Mouse (Mus musculus): ENCODE measurements around the gene Cers3. TPM values are rescaled to one million over a fixed set of nuclear protein-coding genes. Genes with fewer than 3 reads are reported as not detected.

The Cers3 gene
- 0.66 TPM for polyA plus RNA-seq (2014; fragmentation: Illumina TruSeq; extraction: RNeasy Lipid Tissue Mini Kit (QIAGEN cat#74804); ENCODE audit: insufficient read depth, low read depth, low replicate concordance)

DNA sequence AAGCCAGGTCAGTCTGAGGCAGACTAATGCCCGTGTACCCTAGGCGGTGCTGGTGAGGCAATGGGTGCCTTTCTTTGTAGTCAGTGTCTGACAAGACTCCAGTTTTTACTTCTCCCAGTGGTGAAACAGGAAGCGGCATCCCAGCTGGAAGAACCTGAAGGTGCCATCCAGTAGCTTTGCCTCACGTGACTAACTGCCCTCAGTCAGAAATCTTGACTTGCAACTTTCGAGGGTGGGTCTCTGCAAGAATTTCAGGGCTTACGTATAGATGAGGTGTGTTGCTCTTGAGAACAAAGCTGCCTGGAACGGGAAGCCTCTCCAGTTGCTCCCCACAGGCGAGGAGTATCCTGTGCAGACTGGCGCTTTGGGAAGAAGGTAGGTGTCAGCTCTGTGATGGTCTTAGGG lies at the start of gene Cers3:
Gene Cers3, plus strand, starts transcription at position 128 of the 405 bp plus-strand sequence.

DNA sequence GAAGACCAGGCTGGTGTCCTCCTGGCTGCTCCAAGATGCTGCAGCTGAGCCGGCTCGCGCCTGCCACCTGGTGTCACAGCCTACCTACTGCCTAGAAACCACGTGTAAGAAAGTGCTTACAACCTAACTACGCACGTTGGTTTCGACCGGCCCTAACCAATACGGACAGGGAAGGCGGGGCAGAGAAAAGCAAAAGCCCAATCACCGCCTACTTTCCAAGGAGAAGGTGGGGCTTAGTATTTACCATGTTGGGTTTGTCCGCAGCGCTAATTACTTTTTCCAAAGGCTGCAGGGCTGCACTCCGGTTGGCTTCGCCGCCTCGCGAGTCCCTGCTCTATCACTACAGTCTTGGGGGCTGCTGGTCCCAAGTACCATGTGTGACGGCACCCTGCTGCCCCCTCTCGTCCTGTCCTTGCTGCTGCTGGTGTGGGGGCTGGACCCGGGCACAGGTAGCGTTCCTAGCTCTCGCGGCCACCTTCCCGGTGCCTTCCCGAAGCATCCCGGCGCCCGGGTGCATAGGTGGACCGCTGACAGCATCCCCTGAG lies 96.2 kb downstream of the Cers3 start, which contains the start of gene Adamts17:
Gene Adamts17, plus strand, starts transcription at position 273 of the 545 bp plus-strand sequence.

Other genes with a start within 250 kb of the Cers3 start
- 4.8 TPM for gene Asb7, start 53.9 kb upstream of the Cers3 start, polyA plus RNA-seq (2014; fragmentation: Illumina TruSeq; extraction: RNeasy Lipid Tissue Mini Kit (QIAGEN cat#74804); ENCODE audit: insufficient read depth, low read depth, low replicate concordance)
- 4.0 TPM for gene Lins1, start 53.6 kb upstream of the Cers3 start, polyA plus RNA-seq (2014; fragmentation: Illumina TruSeq; extraction: RNeasy Lipid Tissue Mini Kit (QIAGEN cat#74804); ENCODE audit: insufficient read depth, low read depth, low replicate concordance)
- 2.9 TPM for gene Adamts17, start 96.2 kb downstream of the Cers3 start, polyA plus RNA-seq (2014; fragmentation: Illumina TruSeq; extraction: RNeasy Lipid Tissue Mini Kit (QIAGEN cat#74804); ENCODE audit: insufficient read depth, low read depth, low replicate concordance)

Measured in lung, adult 10 weeks (tissue).